Mouse (Mus musculus): ENCODE results near the gene C2cd4c.

The C2cd4c gene

GRCm38 (mm10) chr10:79612192-79613135 is 1.4 kb downstream of the C2cd4c start:
- no peak for DNase-seq (ENCODE audit: low spot score in 2 of 2)

GRCm38 (mm10) chr10:79611296-79611695 is 2.5 kb downstream of the C2cd4c start:
- DNase-seq (ENCODE audit: low spot score in 2 of 2) = no peak

- no peak for DNase-seq (ENCODE audit: low spot score in 2 of 2)
Observed at GRCm38 (mm10) chr10:79609276-79609675, 4.5 kb downstream of the C2cd4c start.

- DNase-seq (ENCODE audit: low spot score in 2 of 2) = no peak
Observed at GRCm38 (mm10) chr10:79607892-79608291, 5.9 kb downstream of the C2cd4c start.

GRCm38 (mm10) chr10:79606537-79606936 is 7.3 kb downstream of the C2cd4c start:
- DNase-seq (ENCODE audit: low spot score in 2 of 2) = no peak

GRCm38 (mm10) chr10:79597936-79598230 is 15.9 kb downstream of the C2cd4c start:
- no peak for DNase-seq (ENCODE audit: low spot score in 2 of 2)

GRCm38 (mm10) chr10:79597051-79597935 is 16.5 kb downstream of the C2cd4c start:
- DNase-seq (ENCODE audit: low spot score in 2 of 2) = peak; percentile 65 to 70

- no peak for DNase-seq (ENCODE audit: low spot score in 2 of 2)
Observed at GRCm38 (mm10) chr10:79595590-79595929, 18.3 kb downstream of the C2cd4c start.

- peak in 1 of 2 experiments; percentile 67 for DNase-seq (ENCODE audit: low spot score in 2 of 2)
Observed at GRCm38 (mm10) chr10:79594872-79595589, 18.8 kb downstream of the C2cd4c start.

- no peak for DNase-seq (ENCODE audit: low spot score in 2 of 2)
Observed at GRCm38 (mm10) chr10:79594111-79594510, 19.7 kb downstream of the C2cd4c start.

- no peak for DNase-seq (ENCODE audit: low spot score in 2 of 2)
Observed at GRCm38 (mm10) chr10:79590702-79591101, 23.1 kb downstream of the C2cd4c start.

- no peak for DNase-seq (ENCODE audit: low spot score in 2 of 2)
Observed at GRCm38 (mm10) chr10:79587752-79588126, 26.1 kb downstream of the C2cd4c start.

GRCm38 (mm10) chr10:79587061-79587751 is 26.6 kb downstream of the C2cd4c start, which contains the start of gene Theg:
Gene Theg (minus strand): TSS chr10:79587331.
- no peak for DNase-seq (ENCODE audit: low spot score in 2 of 2)

GRCm38 (mm10) chr10:79586243-79586642 is 27.6 kb downstream of the C2cd4c start:
- no peak for DNase-seq (ENCODE audit: low spot score in 2 of 2)

- DNase-seq (ENCODE audit: low spot score in 2 of 2) = no peak
Observed at GRCm38 (mm10) chr10:79585723-79586122, 28.1 kb downstream of the C2cd4c start.

GRCm38 (mm10) chr10:79585136-79585535 is 28.7 kb downstream of the C2cd4c start:
- no peak for DNase-seq (ENCODE audit: low spot score in 2 of 2)

- DNase-seq (ENCODE audit: low spot score in 2 of 2) = no peak
Observed at GRCm38 (mm10) chr10:79584426-79584825, 29.4 kb downstream of the C2cd4c start.

GRCm38 (mm10) chr10:79584021-79584420 is 29.8 kb downstream of the C2cd4c start:
- DNase-seq (ENCODE audit: low spot score in 2 of 2) = no peak

- no peak for DNase-seq (ENCODE audit: low spot score in 2 of 2)
Observed at GRCm38 (mm10) chr10:79581501-79581900, 32.3 kb downstream of the C2cd4c start.

- peak in 1 of 2 experiments; percentile 48 for DNase-seq (ENCODE audit: low spot score in 2 of 2)
Observed at GRCm38 (mm10) chr10:79580811-79581210, 33.0 kb downstream of the C2cd4c start.

- DNase-seq (ENCODE audit: low spot score in 2 of 2) = no peak
Observed at GRCm38 (mm10) chr10:79580356-79580755, 33.5 kb downstream of the C2cd4c start.

All from frontal cortex, postnatal 10 days (tissue).